Mouse (Mus musculus) liver (tissue): ENCODE results near the gene Map3k14.
A peak's percentile ranks its signal among the peaks of the same experiment; 100 is the strongest.

Source experiments
- DNase-seq: peaks from one replicate; pipeline ENCODE4 v3.0.0-alpha.2; 2020; ENCODE audit warnings: mixed read lengths

Map3k14 gene

DNA sequence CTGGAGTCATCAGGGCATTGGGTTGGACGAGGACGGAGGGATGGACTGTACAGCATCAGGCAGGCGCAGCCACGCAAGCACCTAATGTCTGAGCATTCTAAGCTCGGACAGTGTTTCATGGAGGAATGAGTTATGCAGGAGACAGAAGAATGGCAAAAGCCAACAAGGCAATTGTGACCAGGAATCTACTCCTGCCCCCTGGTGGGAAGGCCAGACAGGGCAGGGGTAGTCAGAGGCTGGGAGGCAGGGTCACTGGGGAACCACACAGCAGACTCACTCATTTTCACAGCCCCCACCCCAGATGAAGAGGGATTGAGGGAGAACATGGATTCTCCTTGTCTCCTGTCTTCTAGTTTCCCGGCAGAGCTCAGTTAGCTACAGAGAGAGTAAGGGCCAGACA is 4.7 kb upstream of the Map3k14 start:
- peak; percentile 29 for DNase-seq

DNA sequence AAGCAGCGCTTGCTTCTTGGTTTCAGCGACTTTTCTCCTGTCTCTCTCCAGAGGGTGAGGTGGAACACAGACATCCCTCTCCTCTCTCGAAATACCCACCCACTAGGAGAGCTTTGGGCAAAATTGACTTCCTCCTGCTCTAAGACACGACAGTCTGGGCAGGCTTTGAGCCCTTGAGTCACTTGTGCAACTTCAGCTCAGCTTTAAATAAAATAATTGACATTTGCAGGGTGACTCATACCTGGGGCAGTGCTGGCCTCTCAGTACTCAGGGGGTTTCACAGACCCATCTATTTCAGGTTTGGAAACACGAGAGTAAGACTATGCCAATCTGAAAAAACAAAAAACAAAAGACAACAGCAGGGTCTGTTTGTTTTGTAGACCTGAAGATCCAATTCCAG is 2.2 kb upstream of the Map3k14 start:
- no peak for DNase-seq

DNA sequence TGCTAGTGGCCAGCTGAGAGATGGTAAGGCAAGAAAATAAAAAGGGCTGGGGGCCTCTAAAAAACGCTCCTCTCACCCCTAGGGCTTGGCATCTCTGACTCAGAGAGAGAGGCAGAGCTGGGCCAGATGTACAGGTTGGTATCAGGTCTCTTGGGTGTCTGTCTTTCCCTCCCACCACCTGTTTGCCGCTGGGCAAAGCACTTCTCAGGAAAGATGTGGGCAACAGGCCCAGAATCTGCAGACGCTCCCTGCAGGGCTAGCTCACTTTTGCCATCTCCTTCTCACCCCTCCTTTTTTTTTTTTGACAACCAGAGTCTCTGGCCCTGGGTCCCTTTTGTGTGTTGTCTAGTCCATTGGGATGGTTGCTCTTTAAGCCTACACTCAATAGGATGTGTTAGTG is 1.6 kb upstream of the Map3k14 start:
- no peak for DNase-seq

DNA sequence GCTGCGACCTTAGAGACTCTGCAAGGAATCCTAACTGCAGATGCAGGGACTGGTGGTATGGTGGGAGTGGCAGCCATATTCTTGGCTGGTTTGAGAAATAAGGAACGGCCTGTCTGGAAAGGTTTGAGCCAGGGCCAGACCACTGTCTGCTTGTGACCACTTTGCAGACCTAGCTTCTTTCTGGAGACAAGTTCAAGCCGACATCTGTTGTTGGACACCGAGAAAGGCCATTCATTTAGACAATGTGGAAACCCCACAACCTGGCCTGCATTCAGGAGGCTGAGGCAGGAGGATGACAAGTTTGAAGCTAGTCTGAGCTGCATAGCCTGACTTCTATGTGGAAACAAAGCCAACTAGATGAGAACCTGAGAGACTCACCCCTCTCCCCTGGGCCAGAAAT is 1.1 kb upstream of the Map3k14 start:
- DNase-seq: no peak

DNA sequence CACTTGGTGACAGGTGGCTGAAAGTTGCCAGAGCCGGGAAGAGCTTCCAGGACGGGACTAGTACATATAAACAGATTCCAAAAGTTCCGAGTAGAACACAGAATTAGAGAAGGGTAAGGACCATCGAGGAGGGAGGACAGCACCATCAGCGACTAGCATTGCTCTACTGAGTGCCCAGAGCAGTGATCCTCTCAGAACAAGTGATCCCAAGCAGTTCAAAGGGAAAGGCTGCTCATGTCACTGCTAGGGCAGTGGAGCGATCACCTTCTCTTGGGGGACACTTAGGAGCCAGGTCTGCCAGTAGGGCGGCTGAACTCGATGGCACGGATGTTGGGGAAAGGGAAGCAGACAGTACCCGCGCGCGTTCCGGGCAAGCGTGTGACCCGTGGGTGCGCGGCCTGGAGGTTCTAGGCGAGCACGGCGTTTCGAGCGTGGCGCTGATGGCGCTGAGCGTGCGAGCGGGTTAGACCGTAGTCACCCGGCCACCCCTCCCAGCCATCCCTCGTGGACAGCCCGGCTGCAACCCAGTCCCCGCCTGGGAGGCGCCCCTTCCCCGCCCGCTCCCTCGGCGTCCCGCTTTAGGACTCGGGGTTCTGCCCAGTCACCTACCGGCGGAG is 435 bp downstream of the Map3k14 start:
- DNase-seq: no peak

DNA sequence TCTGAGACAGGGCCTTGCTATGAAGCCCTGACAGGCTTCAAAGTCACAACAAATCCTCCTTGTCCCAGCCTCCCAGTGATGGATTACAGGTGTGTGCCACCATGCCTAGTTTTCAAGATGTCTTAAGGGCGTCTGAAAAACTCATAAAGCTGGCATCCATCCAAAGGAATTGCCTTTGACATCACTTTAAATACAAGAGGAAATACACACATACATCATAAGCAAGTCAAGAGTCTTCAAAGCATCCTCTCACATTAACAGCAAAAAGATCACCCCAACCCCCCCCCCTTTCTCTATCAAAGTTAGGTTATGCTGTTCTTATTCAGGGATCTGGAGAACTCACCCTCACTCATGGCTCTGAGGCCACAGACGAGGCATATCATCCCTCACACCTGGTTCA is 1.4 kb downstream of the Map3k14 start:
- no peak for DNase-seq

DNA sequence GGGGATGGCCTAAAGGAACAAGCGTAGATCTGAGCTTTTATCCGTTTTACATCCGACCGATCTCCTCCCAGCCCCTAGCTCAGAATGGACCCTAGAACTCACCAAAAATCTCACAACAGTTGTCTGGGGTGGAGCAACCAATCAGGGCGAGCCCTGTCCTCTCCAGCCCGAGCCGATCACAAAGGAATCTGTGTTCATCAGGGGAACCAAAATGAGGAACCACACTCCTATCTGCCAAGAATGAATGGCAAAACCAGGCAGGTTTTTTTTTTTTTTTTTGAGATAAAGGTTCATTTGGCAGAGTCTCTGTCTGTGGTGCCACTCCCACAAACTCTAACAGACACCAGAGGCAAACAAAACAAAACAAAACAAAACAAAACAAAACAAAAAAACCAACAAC is 2.1 kb downstream of the Map3k14 start:
- no peak for DNase-seq

DNA sequence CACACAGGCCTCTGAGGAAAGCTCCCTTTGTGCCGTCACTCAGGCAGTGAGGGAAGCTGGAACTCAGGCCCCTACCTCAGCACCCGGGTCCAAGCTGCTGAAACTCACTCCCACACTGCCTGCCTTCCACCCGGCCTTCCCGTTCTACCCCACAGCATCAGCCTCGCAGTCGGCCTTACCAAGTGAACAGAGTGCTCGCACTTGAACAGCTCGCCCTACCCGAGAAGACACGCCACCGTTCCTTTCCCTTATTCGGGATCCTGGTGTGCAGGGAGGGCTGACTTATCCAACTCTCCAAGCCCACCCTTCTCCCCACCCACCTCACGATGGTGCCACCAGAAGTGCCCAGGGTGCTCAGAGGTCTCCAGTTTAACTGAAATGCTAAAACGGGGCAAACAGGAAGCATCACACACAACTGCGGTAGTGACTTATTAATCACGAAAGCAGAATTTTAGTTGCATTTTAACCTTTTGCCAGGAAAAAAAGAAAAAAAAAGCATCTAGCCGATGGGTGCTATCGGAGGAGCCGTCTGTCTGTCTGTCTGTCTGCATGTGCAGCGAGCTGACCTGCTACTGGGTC is 2.8 kb downstream of the Map3k14 start:
- DNase-seq: no peak

DNA sequence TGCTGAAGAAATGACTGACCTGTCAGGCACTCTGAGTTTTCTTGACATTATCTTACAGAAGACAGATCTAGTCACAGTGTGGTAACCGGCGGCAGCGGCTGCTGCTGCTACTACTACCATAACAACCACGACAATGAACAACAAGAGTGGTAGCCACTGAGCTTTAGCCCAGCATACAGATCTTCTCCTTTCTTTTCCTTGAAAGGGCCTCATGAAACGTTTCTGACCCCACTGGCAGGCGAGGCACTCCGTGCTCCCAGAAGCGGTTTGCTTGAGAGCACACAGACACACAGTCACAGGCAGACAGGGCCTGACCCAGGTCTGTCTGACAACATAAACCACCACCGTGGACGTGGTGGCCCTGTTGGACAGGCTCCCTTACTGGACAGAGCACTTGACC is 3.7 kb downstream of the Map3k14 start:
- DNase-seq: no peak

DNA sequence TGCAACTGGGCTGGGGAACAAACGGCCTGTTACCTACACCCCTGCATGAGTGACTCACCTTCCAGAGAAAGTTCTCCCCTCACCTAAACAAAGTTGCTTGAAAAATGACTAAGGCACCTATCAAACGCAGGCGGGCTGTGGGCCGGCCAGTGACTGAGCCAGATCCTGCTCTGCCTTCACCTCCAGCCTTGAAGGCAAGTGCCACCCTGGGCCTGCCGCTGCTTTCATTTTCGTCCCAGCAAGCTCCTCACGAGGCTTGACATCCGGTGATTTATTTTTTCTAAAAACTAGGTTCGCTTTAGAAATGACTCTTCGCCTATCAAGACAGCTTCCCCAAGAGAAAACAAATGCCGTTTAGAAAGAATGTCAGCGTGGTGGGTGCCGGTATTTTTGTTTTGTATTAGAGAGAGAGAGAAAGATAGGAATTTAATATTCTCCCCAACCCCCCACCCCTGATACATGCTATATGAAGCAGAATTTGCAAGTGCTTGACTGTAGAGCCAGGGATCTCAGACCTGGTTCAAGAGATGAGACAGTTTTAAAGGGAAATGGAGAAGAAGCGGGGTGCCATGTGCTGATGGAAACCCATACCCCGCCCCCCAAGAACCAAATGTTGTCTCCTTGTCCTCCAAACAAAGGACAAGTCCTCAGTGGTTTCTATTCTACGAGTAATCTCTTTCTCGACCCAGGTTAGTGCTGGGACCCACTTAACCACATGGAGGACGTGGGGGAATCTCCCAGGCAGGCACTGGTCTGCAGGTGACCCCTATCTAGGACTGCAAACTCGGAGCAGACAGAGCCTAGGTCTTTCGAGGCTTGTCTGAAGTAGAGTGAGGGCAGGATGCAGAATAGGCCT is 4.6 kb downstream of the Map3k14 start:
- DNase-seq: no peak

DNA sequence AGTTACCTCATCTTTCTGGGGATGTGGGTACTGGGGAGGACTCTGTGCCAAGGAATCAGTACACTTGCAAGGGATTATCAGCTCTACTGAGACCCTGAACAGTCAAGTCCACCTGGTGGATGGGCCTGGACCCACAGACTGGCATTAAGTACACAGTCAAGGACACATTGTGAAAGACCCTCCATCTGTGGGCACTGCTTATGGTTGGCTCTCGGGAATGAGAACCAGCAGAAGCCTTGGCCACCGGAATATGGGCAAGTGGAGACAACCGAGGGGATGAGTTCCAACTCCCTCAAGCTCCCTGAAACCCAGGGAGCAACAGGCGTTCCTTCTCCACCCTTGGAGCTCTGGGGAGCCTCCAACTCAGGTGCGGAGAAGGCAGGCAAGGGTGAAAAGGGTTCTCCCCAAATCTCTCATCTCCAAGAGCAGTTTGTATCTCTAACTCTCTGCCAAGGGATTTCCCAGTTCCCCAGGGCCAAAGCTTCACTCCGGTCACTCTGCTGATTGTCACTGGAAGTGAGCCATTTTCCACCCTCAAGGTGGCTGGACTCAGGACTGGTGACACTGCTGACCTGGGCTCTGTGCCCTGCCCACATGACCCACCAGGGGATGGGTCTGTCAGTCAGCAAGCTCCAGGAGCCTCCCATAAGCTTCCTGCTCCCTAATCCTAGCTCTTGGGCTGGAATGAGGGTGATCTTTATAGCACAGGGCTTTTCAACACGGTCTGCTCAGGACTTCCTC is 5.4 kb downstream of the Map3k14 start:
- DNase-seq: no peak

DNA sequence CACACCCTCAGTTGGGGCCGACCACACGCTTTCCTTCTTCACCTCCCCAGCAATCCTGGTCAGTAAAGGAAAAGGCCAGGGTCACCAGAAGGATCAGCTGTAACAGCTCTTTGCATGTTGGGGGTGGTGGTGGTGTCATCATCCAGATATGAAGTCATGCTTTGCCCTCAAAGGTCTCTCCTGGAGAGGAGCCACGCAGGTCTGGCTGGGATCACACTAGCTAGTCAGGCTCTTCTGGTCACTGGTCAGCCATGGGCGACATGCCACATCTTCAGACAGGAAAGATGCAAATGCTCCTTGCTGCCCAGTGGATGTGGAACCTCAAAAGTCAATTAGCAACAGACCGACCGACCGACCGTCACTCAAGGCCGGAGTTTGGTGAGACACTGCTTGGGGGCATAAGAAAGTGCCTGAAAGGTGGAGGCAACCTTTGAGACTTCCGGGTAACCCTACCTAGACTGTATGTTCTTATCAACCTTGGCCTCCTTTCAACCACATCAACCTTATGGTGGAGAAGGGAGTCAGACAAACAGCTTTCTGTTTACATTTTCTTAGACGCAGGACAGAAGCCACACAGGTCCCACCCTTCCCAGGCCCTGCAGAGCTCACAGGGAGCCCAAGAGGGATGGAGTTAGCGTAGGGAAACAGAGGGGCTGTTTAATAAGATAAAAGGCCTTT is 6.6 kb downstream of the Map3k14 start:
- no peak for DNase-seq

DNA sequence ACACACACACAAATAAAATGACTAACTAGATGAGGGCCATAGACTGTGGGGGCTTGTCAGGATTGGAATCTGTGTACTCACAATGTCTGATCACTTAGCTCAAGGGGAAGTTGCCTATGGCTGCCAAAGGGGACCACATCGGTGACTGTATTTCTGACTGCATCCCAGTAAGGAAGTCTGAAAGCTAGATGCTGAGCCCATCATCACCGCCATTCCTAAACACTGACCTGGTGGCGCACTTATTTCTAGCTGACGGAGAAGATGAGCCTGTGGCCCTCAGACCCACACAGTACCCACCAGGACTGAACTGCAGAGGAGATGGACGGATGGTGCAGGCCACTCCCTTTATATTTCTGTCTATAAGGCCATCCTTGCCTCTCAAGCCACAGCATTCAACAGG is 7.2 kb downstream of the Map3k14 start:
- no peak for DNase-seq

DNA sequence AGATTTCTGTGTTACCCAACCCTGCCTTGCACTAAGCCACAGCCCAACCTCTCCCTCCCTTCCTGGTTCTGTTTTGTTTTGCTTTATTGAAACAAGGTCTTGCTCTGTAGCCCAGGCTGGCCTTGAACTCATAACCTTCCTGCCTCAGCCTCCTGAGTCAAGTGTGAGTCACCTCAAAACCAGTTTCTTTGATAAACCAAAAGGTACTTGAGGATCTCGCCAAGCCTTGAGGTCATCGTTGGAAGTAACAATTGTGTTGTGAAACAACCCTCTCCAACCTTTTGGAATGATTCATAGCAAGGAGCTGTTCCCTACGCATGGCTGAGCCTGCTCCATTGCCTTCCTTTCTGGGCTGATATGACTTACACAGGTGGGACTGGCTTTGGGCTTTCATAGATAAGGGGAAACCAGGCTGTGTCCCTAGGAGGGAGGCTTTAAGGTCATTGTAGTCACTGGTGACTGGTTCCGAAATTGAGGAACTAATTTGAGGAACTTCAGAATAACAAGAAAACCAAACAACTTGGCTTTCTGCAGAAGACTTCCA is 9.3 kb downstream of the Map3k14 start:
- no peak for DNase-seq

DNA sequence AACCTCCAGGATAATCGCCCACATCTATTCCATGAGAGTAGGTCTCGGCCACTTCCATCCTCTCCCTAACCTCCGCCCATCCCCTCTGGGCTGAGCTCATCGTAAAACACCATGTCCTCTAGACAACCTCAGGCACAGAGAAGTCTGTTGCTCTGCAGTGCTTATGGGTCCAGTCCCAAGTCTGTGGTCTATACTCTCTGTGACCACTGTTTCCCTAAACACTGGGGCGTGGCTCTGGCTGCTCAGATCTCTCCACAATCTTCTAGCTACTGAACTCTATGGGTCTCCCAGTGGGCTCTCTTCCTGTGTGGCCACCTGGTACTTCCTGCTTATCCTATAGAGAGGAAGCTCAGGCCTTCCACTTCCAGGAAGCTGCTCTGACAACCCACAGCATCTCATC is 13.7 kb downstream of the Map3k14 start:
- DNase-seq: no peak

DNA sequence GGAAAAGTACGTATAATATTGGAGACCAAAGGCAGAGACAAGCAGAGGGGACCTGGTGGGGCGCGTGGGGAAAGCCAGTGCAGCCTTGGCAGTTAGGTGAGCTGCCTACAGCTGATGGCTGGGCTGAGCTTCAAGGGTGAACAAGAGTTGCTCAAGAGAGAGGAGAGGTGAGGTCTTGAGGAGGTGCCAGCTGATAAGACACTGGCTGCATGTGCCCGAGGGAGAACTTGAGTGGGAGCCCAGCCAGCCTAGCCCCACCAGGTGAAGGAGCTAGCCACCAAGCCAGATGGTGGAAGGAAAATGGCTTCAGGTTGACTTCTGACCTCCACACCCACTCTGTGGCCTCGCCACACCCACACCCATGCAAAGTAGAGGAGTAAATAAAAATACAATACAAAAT is 14.9 kb downstream of the Map3k14 start:
- no peak for DNase-seq

DNA sequence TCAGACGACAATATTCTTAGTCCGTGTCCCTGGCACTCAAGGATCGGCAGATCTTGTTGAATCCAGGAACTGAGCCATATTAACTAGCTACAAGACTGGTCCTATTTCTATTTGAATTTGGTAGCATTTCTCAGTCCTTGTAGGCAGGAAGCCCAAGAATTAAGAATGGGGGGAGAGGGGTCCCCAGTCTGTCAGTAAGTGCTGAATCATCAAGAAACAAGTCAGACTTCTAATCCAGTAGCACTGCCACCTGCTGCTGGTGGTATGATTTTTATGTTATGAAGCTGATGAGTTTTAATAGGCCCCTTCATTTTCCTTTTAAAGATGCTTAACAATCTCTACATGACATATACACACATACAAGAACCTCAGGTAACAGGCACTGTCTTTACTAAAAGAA is 16.9 kb downstream of the Map3k14 start:
- DNase-seq: no peak

DNA sequence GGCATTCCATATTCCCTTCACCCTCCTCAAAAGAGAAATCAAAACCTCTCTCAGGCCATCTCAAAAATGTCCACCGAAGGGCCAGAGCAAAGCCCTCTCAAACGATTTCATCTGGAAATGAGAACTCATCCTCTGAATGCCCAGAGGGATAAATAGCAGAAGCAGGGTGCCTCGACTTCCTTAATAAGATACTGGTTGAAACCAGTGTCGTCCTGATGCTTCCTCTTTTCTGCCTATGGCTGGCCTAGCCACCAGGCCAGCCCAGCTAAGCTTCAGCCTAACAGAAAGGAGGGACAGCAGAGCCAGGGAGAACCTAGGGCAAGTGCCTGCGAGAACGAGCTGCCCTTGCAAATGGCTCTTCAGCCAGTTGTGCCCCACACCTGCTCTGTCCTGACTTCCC is 17.8 kb downstream of the Map3k14 start:
- DNase-seq: no peak

DNA sequence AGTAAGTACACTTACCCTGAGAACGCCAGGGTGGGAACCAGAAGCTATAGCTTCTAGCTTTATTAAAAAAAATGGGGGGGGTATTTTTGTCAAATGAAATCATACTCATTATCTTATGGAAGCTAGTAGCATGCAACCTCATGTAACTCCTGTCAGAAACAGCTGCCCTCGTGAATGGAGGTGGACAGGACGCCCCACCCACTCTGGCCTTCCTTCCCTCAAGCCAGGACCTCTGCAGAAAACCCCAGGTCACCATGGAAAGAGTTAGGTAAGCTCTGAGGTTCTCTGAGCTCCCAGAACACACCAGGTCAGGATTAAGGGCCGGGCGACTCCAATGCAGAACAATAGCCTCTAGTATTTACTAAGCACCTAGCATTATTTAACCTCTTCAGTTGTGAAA is 18.4 kb downstream of the Map3k14 start:
- no peak for DNase-seq

DNA sequence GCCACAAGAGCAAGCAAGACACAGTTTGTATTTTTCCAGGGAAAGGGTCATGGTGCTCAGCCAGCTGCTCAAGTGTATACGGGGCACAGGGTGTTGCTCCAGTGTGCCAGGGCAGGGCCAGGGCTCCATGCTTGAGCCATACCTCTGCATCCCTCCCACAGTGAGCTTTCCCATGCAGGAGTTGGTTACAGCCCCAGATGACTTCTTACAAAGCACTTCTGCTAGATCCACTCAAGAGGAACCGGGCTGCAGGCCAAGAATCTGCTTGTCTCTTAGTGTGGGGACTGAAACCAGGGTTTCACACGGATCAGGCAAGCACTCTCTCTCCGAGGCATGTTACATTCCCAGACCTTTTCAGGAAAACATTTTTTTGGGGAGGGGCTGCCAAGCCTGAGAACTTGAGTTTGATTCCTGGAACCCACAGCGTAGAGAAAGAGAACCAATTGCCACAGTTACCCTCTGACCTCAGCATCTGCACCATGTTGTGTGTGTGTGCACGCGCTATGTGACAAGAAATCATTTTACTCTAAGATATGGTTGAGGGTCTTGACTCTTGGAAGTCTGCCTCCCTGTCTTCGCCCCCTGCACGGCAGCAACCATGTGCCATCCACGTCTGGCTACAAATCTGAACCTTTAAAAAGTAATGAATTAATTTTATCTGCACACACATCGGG is 19.6 kb downstream of the Map3k14 start:
- DNase-seq: peak; percentile 24

DNA sequence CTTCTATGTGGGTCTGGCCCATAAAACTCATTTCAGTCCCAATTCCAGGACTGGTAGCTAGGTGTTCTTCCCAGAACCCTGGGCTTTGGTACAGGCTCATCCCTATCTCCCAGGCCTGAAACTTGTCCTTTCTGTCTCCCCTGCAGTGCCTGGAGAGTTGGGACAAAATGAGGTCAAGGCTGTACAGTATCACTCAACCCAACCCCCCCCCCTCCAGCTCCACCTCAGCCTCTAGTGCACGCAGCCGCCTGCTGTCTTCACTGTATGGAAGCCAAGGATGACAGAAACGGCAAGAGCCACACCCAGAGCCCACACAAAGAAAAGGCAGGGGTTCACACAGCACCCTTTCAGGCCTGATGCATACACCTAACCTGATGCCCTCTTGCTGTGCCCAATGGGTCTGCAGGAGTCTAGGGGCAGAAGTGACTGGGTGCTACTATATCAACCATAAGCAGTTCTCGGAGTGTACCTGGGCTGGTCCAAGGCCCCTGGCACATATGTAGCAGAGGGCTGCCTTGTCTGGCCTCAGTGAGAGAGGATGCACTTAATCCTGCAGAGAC is 20.5 kb downstream of the Map3k14 start:
- DNase-seq: no peak
